Mouse (Mus musculus) heart, adult 2 months (tissue): ENCODE measurements at regions not wholly inside any gene's neighbourhood (a gene's known extent, or its start where the extent isn't known, plus 50 kb on each side); places are given as distances from the start of the nearest gene placed in this dataset.

Experiments used
- CTCF ChIP-seq: fragments of 200-600 bp; IDR thresholded peaks from 2 replicates; pipeline ENCODE4 v1.8.1; 2022; ENCODE audit warnings: antibody characterized with exemption, mild to moderate bottlenecking, moderate library complexity
- EP300 ChIP-seq: fragments of 200-500 bp; IDR thresholded peaks from 2 replicates; pipeline ENCODE4 v1.6.1; 2011; ENCODE audit warnings: low read depth, low read length, control low read depth; ENCODE audit not compliant: insufficient read depth
- POLR2A ChIP-seq: fragments of 200-500 bp; IDR thresholded peaks from 2 replicates; pipeline ENCODE4 v1.6.1; 2011; ENCODE audit warnings: mild to moderate bottlenecking, low read depth, low read length, control low read depth; ENCODE audit not compliant: insufficient read depth

- TF ChIP-seq POLR2A (no peak), CTCF (no peak), EP300 (no peak)
These were observed 86.6 kb upstream of the Hmcn1 start for GRCm38 (mm10) chr1:151079614-151080360.
